Mouse (Mus musculus) lung, postnatal 0 days (tissue): ENCODE measurements at regions not wholly inside any gene's neighbourhood (a gene's known extent, or its start where the extent isn't known, plus 50 kb on each side); places are given as distances from the start of the nearest gene placed in this dataset.

Experiments used
- ATAC-seq: fragments of 200-750 bp; cut with Nextera tagmentation; 2 replicates; pipeline ENCODE4 v1.8.0; 2017; ENCODE audit warnings: moderate library complexity
- DNase-seq: peaks from one replicate; pipeline ENCODE4 v3.0.0-alpha.2; 2016; ENCODE audit warnings: low spot score
- H3K27ac ChIP-seq: fragments of 300-500 bp; sonication (generic); 2 replicates; pipeline ENCODE4 v1.5.1; 2014; ENCODE audit warnings: antibody characterized with exemption, mild to moderate bottlenecking, low read length, mixed read lengths
- H3K27me3 ChIP-seq: fragments of 300-500 bp; sonication (generic); replicated peaks from 2 replicates; pipeline ENCODE4 v1.6.1; 2014; ENCODE audit warnings: low read length, mixed read lengths; ENCODE audit not compliant: insufficient read depth
- H3K36me3 ChIP-seq: fragments of 300-500 bp; sonication (generic); 2 replicates; pipeline ENCODE4 v1.6.1; 2014; ENCODE audit warnings: low read length, mixed read lengths; ENCODE audit not compliant: insufficient read depth
- H3K4me1 ChIP-seq: fragments of 300-500 bp; sonication (generic); 2 replicates; pipeline ENCODE4 v1.6.1; 2014; ENCODE audit warnings: antibody characterized with exemption, low read depth, low read length, mixed read lengths; ENCODE audit not compliant: insufficient read depth
- H3K4me2 ChIP-seq: fragments of 300-500 bp; sonication (generic); replicated peaks from 2 replicates; pipeline ENCODE4 v1.6.1; 2014; ENCODE audit warnings: low read depth, mild to moderate bottlenecking, low read length, moderate library complexity, mixed read lengths
- H3K4me3 ChIP-seq: fragments of 300-500 bp; sonication (generic); 2 replicates; pipeline ENCODE4 v1.5.1; 2014; ENCODE audit warnings: low read depth, low read length
- H3K9ac ChIP-seq: fragments of 300-500 bp; sonication (generic); replicated peaks from 2 replicates; pipeline ENCODE4 v1.6.1; 2014; ENCODE audit warnings: low read depth, mild to moderate bottlenecking
- H3K9me3 ChIP-seq: fragments of 300-500 bp; sonication (generic); 2 replicates; pipeline ENCODE4 v1.6.1; 2016; ENCODE audit warnings: low read length, mixed read lengths
- CTCF ChIP-seq: IDR thresholded peaks from 2 replicates; pipeline ENCODE4 v1.5.1; 2016; ENCODE audit warnings: antibody characterized with exemption, mild to moderate bottlenecking
- EP300 ChIP-seq: IDR thresholded peaks from 2 replicates; pipeline ENCODE4 v1.6.1; 2016; ENCODE audit warnings: antibody characterized with exemption, mild to moderate bottlenecking, control low read depth
- WGBS: fragments of 180-500 bp; shearing (Covaris S2); extraction: QIAGEN DNeasy Blood & Tissue Kit; methylation state at CpG from one replicate; pipeline ENCODE4 v1.1.7; 2014; 5-methylcytosine and 5-hydroxymethylcytosine counted together

GRCm38 (mm10) chr14:24579153-24579795, 92.3 kb downstream of the Rps24 start:
- Histone ChIP-seq H3K27me3 (no peaks in the 10 kb centered on the region), H3K4me1 (no peaks in the 10 kb centered on the region), H3K9ac (no peak overlapping the region), H3K4me3 (no peak overlapping the region), H3K4me2 (no peak overlapping the region), H3K36me3 (no peaks in the 10 kb centered on the region), H3K27ac (no peak overlapping the region), H3K9me3 (no peaks in the 10 kb centered on the region)
- ATAC-seq, result no peak
- no peak for TF ChIP-seq CTCF
- TF ChIP-seq EP300, result no peak
- DNase-seq, result no peak
- WGBS, result 23% methylated on average over 9 of the region's 9 CpGs

GRCm38 (mm10) chr14:24586133-24586908, 99.4 kb downstream of the Rps24 start:
- Histone ChIP-seq H3K27ac (no peak overlapping the region), H3K4me2 (no peak overlapping the region), H3K4me1 (no peaks in the 10 kb centered on the region), H3K9ac (no peak overlapping the region), H3K27me3 (no peaks in the 10 kb centered on the region), H3K36me3 (no peaks in the 10 kb centered on the region), H3K4me3 (no peak overlapping the region), H3K9me3 (no peaks in the 10 kb centered on the region)
- DNase-seq (no peak), ATAC-seq (no peak)
- TF ChIP-seq CTCF, result peak; percentile 52
- no peak for TF ChIP-seq EP300
- WGBS, result 53% methylated on average over 7 of the region's 7 CpGs

- no peak overlapping the region for H3K4me3 ChIP-seq
- no peak overlapping the region for H3K27ac ChIP-seq
- H3K9ac ChIP-seq, result no peak overlapping the region
- no peak overlapping the region for H3K4me2 ChIP-seq
- DNase-seq, result no peak
- no peak for ATAC-seq
- H3K9me3 ChIP-seq, result no peaks in the 10 kb centered on the region
- no peaks in the 10 kb centered on the region for H3K4me1 ChIP-seq
- whole genome bisulfite sequencing, result 51% methylated on average over 12 of the region's 12 CpGs
- no peaks in the 10 kb centered on the region for H3K36me3 ChIP-seq
- TF ChIP-seq EP300 (no peak), CTCF (no peak)
- H3K27me3 ChIP-seq, result no peaks in the 10 kb centered on the region
These were observed 100.2 kb downstream of the Rps24 start for GRCm38 (mm10) chr14:24586982-24587672.

GRCm38 (mm10) chr14:24588041-24588440, 101.1 kb downstream of the Rps24 start:
- H3K4me1 ChIP-seq, result no peaks in the 10 kb centered on the region
- ATAC-seq (no peak), DNase-seq (no peak)
- TF ChIP-seq CTCF (no peak), EP300 (no peak)
- H3K27ac ChIP-seq, result no peak overlapping the region
- no peak overlapping the region for H3K4me2 ChIP-seq
- no peaks in the 10 kb centered on the region for H3K9me3 ChIP-seq
- no peak overlapping the region for H3K9ac ChIP-seq
- H3K27me3 ChIP-seq, result no peaks in the 10 kb centered on the region
- H3K4me3 ChIP-seq, result no peak overlapping the region
- H3K36me3 ChIP-seq, result no peaks in the 10 kb centered on the region
- WGBS, result 59% methylated on average over 3 of the region's 3 CpGs

GRCm38 (mm10) chr14:24606444-24607173, 119.7 kb downstream of the Rps24 start:
- H3K9me3 ChIP-seq, result no peaks in the 10 kb centered on the region
- H3K27me3 ChIP-seq, result no peaks in the 10 kb centered on the region
- H3K4me2 ChIP-seq, result no peak overlapping the region
- no peak overlapping the region for H3K27ac ChIP-seq
- no peak overlapping the region for H3K4me3 ChIP-seq
- peak; percentile 54; the same call in 1 of the 2 replicates for ATAC-seq
- WGBS, result 44% methylated on average over 14 of the region's 14 CpGs
- no peaks in the 10 kb centered on the region for H3K36me3 ChIP-seq
- TF ChIP-seq EP300, result no peak
- no peak for TF ChIP-seq CTCF
- DNase-seq, result peak; percentile 13
- H3K9ac ChIP-seq, result no peak overlapping the region
- no peaks in the 10 kb centered on the region for H3K4me1 ChIP-seq

- Histone ChIP-seq H3K36me3 (no peaks in the 10 kb centered on the region), H3K27ac (no peak overlapping the region), H3K27me3 (no peaks in the 10 kb centered on the region), H3K4me1 (no peaks in the 10 kb centered on the region), H3K9me3 (no peaks in the 10 kb centered on the region), H3K4me2 (no peak overlapping the region), H3K9ac (no peak overlapping the region), H3K4me3 (no peak overlapping the region)
- no peak for ATAC-seq
- 89% methylated on average over 1 of the region's 1 CpGs for WGBS
- DNase-seq, result no peak
- TF ChIP-seq CTCF (no peak), EP300 (no peak)
These were observed 121.4 kb downstream of the Rps24 start for GRCm38 (mm10) chr14:24608356-24608755.
